Mouse (Mus musculus) testis, postnatal 10 days (tissue): ENCODE data around the gene Stk38.
"Not testable (repeated sequence)": the region's sequence is repeated elsewhere in the genome, so short reads cannot be mapped to it uniquely, and the experiment has no call there.

Experiments used
- DNase-seq: peaks from one replicate; pipeline ENCODE4 v3.0.0; 2021; ENCODE audit warnings: low spot score

Stk38 gene

DNA sequence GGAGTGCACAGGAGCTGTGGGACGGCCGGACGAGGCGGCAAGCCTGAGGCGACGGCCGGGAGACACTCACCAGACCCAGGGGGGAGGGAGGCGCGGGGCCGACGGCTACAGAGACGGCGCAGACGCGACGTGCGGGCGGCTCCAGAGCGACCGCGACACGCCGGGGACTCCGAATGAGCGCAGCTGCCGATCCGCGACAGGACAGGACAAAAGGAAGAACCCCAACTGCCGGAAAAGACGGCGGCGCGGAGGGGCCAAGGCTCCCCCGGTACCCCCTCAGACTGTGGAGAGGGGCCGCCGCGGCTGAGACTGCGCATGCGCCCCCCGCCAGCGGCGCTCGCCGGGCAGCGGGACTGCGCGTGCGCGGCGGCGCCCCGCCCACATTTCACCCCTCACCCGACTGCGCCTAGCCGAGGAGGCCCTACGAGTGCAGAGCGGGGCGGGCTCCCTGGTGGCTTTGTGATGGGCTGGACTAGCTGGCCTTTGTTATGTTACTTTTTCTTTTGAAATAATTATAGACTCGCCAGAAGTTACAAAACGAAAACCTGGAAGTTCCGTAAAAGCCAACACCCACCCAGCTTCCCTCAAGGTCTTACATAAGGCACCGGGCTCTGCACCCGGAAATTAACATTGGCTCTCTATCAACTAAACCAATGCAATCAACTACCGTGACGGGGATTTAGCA, at the start of gene Stk38:
Gene Stk38 (minus strand): TSS at position 355 of the 685 bp plus-strand sequence.
- DNase-seq = peak; percentile 96

- no peak for DNase-seq
Observed at GRCm38 (mm10) chr17:29057361-29057890, 49.6 kb upstream of the Stk38 start.

- DNase-seq = peak; percentile 57
Observed at GRCm38 (mm10) chr17:29056699-29057151, 48.9 kb upstream of the Stk38 start.

DNA sequence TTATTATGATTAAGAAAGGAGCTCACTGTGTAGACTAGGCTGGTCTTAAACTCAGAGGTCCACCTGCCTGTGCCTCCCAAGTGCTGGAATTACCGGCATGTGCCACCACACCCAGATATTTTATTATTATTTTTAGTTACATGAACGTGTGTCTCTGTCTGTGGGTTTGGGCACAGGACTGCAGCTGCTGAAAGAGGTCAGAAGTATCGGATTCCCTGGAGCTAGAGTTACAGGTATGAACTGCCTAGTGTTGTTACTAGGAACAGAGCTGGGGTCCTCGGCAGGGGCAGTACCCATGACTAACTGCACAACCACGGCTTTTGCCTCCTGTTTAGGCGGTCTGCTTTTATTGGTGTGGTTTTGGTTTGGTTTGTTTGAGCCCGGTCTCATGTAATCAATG, 48.4 kb upstream of the Stk38 start:
- DNase-seq = no peak

DNA sequence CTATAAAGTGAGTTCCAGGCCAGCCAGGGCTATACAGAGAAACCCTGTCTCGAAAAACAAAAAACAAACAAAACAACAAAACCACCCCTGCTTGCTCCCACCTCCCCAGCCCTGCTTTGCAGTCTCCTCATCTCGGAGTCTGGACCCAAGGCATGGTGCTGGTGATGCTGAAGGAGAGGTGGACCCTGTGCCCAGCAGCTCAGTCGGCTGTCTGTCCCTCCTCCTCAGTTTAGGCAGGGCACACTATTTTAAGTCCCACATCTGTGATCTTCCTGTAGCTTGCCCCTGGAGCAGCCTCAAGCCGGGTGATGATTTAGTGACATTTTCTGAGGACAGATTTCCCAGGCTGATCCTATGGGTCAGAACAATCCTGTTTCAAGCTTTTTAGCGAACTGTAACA, 47.8 kb upstream of the Stk38 start:
- no peak for DNase-seq

GRCm38 (mm10) chr17:29054429-29054828, 46.6 kb upstream of the Stk38 start:
- no peak for DNase-seq

DNA sequence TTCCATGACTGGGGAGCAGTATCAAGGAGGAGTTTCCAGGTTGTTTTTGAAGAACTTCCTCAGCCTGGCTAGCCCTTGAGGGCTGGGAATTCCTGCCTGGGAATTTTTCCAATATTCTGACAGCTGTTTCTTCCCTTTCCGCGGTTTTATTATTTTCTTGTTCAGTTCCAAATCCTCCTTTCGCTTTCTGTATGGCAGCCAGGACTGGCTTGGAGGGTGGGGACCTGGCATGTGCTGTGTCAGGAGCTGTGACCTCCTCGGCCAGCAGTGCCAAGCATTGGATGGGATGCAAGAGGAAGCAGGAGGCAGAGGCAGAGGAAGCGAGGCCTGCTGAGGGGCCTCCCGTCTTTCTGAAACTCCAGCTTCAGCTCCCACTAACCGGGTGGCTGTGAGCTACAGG, 46.0 kb upstream of the Stk38 start:
- DNase-seq = peak; percentile 58

- no peak for DNase-seq
Observed at GRCm38 (mm10) chr17:29053067-29053466, 45.3 kb upstream of the Stk38 start.

- DNase-seq = no peak
Observed at GRCm38 (mm10) chr17:29050791-29051190, 43.0 kb upstream of the Stk38 start.

GRCm38 (mm10) chr17:29049923-29050322, 42.1 kb upstream of the Stk38 start:
- DNase-seq = no peak

- DNase-seq = no peak
Observed at GRCm38 (mm10) chr17:29049508-29049889, 41.7 kb upstream of the Stk38 start.

DNA sequence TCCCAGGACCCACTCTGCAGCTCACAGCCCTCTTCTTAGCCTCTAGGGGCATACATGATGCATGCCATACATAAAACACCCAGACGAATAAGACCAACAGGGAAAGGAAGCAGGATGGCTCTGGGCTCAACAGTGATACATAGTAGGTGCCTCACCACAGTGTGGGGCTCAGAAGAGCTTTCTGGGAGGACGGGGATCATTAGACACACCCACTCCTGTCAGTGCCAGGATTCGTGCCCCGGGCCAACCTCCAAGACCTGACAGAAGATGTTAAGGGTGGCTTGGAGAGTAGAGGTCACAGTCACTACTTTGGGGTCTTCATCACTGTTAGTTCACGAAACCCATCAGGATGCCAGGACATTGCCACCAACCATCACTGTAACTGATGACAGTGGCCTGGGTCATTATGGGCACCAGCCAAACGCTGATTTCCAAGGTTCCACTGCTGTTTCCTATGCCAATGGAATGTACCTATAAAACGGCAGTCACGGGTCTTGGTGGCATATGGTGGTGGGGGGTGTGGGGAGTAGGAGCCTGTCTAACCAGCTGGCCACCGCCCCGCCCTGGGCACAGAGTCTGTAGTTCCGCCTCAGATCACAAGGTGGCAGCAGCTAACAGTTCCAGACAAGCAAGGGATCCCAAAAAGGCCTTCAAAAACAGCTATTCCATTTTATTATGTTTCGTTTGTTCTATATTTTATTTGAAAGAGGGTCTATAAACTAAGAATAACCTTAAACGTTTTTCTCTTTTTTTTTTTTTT, 41.1 kb upstream of the Stk38 start:
- peak; percentile 91 for DNase-seq

DNA sequence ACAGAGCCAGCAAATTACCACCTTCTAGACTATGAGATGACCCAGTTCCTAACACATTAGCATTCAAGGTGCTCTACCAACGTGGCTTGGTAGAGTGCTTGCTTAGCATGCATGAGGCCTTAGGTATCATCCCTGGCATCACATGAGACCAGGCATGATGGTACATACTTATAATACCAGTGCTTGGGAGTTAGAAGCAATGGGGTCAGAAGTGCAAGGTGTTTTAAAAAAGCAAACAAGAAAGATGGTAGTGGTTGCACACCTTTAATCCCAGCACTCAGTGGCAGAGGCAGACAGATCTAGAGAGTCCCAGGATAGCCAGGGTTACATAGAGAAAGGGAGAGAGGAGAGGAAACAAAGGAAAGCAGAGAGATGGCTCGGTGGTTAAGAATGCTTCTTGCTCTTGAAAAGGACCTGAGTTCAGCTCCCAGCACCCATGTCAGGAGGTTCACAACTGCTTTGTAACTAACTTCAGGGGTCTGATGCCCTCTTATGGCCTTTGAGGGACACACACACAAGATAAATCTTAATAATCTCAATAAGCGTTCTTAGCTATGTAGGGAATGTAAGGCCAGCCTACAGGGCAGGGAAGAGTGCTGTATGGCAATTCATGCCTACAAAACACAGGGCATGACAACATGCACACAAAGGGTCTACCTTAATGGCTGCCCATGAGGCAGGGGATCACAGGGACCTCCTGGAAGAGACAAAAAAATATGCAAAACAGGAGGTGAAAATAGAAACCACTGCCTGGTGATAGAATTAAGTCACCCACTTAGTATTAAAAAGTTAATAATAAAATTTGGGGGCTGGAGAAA, 40.1 kb upstream of the Stk38 start:
- DNase-seq = no peak

- DNase-seq = no peak
Observed at GRCm38 (mm10) chr17:29046863-29047262, 39.1 kb upstream of the Stk38 start.

DNA sequence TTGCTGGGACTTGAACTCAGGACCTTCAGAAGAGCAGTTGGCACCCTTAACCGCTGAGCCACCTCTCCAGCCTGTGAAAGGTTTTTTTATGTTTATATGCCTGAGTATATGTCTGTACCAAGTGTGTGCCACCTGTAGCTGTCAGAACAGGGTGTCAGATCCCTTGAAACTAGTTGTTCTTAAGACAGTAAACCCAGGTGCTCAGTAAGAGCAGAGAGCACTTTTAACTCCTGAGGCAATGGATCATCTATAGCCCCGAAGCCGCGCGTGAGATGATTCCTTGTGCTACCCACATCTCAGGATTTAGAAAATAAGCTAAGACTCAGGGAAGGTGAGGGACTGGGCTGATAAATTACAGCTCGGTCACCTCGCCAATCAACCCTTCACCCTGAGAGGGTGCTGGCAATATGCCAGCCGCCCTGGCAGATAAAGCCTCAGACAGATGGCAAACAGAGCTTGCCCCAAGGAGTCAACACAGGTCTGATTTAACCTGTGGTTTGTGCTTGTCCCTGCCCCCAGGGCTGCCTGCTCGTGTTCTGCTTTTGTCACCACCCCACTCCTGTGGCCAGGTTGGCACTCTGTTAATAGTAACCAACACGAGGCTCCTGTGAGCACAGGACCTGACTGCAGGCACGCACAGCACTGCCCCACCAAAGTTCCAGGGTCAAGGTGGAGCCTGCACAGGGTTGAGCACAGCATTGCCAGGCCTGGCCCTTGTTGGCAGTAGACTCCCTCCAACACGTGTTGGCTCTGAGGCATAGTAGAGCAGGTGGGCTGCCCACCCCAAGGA, 38.1 kb upstream of the Stk38 start:
- peak; percentile 62 for DNase-seq

- DNase-seq = no peak
Observed at GRCm38 (mm10) chr17:29044925-29045319, 37.1 kb upstream of the Stk38 start.

- no peak for DNase-seq
Observed at GRCm38 (mm10) chr17:29044146-29044924, 36.5 kb upstream of the Stk38 start.

DNA sequence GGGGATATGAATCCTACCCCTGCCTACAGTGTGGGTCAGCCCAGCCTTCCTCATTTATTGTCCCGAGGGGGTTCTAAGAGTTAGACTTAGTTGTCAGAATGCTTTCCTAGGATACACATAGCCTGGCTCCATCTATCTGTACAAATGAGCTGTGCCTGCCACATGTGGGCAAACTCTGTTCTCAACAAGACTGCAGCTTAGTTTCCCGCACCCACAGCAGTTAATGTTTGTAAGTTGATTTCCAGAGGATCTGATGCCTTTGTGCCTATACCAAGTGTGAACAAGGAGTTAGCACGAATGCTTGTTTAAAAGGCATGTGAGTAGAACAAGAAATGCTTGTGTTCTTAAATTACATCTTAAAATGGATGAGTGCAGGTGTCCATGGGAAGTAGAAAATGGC, 35.8 kb upstream of the Stk38 start:
- no peak for DNase-seq

DNA sequence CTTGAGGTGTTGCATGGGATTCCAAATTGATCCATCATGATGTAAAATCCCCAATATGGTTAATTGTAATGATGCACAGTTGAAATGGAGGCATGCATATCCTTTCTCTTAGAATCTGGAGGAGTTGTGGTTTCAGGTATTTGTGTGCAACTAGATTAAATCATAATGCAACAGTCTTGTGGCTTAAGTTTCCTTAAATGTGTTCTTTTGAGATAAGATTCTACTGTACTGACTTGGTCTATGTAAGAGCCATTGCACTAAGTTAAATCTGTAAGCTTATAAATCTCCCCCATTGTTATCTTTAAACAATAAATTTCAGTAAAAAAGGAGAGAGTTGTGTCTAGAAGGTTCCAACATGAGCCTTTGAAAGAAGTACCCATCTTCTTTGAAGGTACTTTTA, 34.8 kb upstream of the Stk38 start:
- no peak for DNase-seq

GRCm38 (mm10) chr17:29041632-29042031, 33.8 kb upstream of the Stk38 start:
- DNase-seq = not testable (repeated sequence)

GRCm38 (mm10) chr17:29039351-29039750, 31.6 kb upstream of the Stk38 start:
- no peak for DNase-seq
